Mouse (Mus musculus) forebrain, postnatal 0 days (tissue): ENCODE measurements at regions not wholly inside any gene's neighbourhood (a gene's known extent, or its start where the extent isn't known, plus 50 kb on each side); places are given as distances from the start of the nearest gene placed in this dataset.
A peak's percentile ranks its signal among the peaks of the same experiment; 100 is the strongest.

ENCODE experiments used
- ATAC-seq: fragments of 200-750 bp; cut with Nextera tagmentation; 2 replicates; pipeline ENCODE4 v1.8.0; 2017; ENCODE audit warnings: mild to moderate bottlenecking, moderate library complexity
- DNase-seq: peaks from one replicate; pipeline ENCODE4 v3.0.0-alpha.2; 2015
- H3K27ac ChIP-seq: fragments of 300-500 bp; sonication (generic); 2 replicates; pipeline ENCODE4 v1.5.1; 2014; ENCODE audit warnings: low read depth, mild to moderate bottlenecking, antibody characterized with exemption, low read length, moderate library complexity, mixed read lengths
- H3K27me3 ChIP-seq: fragments of 300-500 bp; sonication (generic); 2 replicates; pipeline ENCODE4 v1.6.1; 2014; ENCODE audit warnings: mild to moderate bottlenecking, low read length, mixed read lengths; ENCODE audit not compliant: insufficient read depth
- H3K36me3 ChIP-seq: fragments of 300-500 bp; sonication (generic); 2 replicates; pipeline ENCODE4 v1.6.1; 2014; ENCODE audit warnings: mild to moderate bottlenecking, moderate library complexity; ENCODE audit not compliant: insufficient read depth
- H3K4me1 ChIP-seq: fragments of 300-500 bp; sonication (generic); 2 replicates; pipeline ENCODE4 v1.6.1; 2014; ENCODE audit warnings: antibody characterized with exemption; ENCODE audit not compliant: insufficient read depth
- H3K4me2 ChIP-seq: fragments of 300-500 bp; sonication (generic); 2 replicates; pipeline ENCODE4 v1.6.1; 2014; ENCODE audit warnings: low read depth, mild to moderate bottlenecking, moderate library complexity
- H3K4me3 ChIP-seq: fragments of 300-500 bp; sonication (generic); 2 replicates; pipeline ENCODE4 v1.5.1; 2014; ENCODE audit warnings: low read depth, low read length, mixed read lengths
- H3K9ac ChIP-seq: fragments of 300-500 bp; sonication (generic); 2 replicates; pipeline ENCODE4 v1.6.1; 2014; ENCODE audit warnings: mild to moderate bottlenecking
- H3K9me3 ChIP-seq: fragments of 300-500 bp; sonication (generic); 2 replicates; pipeline ENCODE4 v1.6.1; 2016; ENCODE audit warnings: low read length
- CTCF ChIP-seq: sonication (generic); IDR thresholded peaks from 2 replicates; pipeline ENCODE4 v1.5.1; 2016; ENCODE audit warnings: antibody characterized with exemption, control low read depth, low read depth
- WGBS: fragments of 180-500 bp; shearing (Covaris S2); extraction: QIAGEN DNeasy Blood & Tissue Kit; methylation state at CpG from one replicate; pipeline ENCODE4 v1.1.7; 2014; 5-methylcytosine and 5-hydroxymethylcytosine counted together

DNA sequence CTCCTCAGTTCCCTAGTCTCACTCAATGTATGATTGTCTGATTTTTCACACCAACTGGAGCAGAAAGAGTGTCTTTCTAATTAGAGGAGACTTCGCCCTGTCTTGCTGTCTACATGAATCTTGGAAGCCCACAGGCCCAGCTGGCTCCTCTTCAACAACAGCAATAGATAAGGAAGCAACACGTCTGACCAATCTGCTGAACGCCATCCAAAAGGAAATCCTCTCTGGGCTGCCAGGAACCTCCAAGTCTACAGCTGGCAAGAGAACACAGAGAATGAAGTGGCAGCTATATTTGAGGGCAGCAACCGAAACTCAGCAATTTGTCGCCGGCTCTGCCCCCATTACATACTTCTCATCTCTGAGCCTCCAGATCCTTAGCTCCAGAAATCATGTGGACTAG lies 785.1 kb upstream of the A1bg start:
- no peaks in the 10 kb centered on the region for H3K4me1 ChIP-seq
- no peak for TF ChIP-seq CTCF
- H3K27ac ChIP-seq: no peak overlapping the region
- peak; percentile 57 for DNase-seq
- 50% methylated on average over 6 of the region's 6 CpGs for WGBS
- H3K9ac ChIP-seq: no peak overlapping the region
- H3K27me3 ChIP-seq: no peaks in the 10 kb centered on the region
- no peaks in the 10 kb centered on the region for H3K36me3 ChIP-seq
- ATAC-seq: peak; percentile 60
- no peak overlapping the region for H3K4me3 ChIP-seq
- no peak overlapping the region for H3K4me2 ChIP-seq
- no peaks in the 10 kb centered on the region for H3K9me3 ChIP-seq

DNA sequence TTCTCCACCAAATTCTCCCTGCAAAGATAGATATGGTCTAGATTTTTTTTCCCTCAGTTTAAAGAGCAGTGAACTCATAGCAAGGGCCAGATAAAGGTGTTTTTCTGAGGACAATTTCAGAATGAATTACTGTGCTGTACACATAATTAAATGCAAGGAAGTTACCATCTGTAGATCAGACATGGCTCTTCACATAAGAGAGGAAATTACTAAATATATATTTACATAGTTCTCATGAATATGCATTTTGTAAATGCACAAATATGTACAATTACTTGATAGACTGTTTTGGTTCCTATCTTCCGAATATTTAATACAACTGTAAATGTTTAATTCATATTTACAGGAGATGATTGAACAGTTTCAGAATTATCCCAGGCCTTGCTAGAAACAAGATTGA lies 769.9 kb upstream of the A1bg start:
- ATAC-seq: no peak
- Histone ChIP-seq H3K4me3 (no peak overlapping the region), H3K9ac (no peak overlapping the region), H3K9me3 (no peaks in the 10 kb centered on the region), H3K36me3 (no peaks in the 10 kb centered on the region), H3K27ac (no peak overlapping the region), H3K27me3 (no peaks in the 10 kb centered on the region), H3K4me2 (no peak overlapping the region), H3K4me1 (no peaks in the 10 kb centered on the region)
- 53% methylated on average over 1 of the region's 1 CpGs for WGBS
- DNase-seq: no peak
- no peak for TF ChIP-seq CTCF

DNA sequence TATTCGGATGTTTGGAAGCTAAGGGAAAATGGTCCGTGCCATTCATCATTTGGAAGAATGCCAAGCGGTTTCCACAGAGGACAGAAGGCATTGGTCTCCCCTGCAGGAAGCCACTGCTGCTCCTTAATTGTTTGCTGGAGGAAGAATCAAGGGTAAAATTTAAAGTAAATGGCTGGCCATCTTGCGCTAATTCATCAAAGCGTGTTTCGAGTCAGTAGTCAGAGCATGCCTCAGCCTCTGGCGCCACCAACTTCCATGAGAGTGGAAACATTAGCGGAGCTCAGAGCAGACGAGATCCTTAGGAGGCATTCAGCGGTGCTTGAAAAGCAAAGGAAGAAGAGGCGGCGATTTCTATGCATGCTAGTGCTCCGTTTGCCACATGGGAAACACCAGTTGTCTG lies 767.6 kb upstream of the A1bg start:
- no peaks in the 10 kb centered on the region for H3K4me1 ChIP-seq
- WGBS: 61% methylated on average over 13 of the region's 13 CpGs
- H3K9me3 ChIP-seq: no peaks in the 10 kb centered on the region
- ATAC-seq (peak; percentile 48), DNase-seq (peak; percentile 61)
- 0 out of 2 replicates have a peak overlapping the region, but pooled peaks have one; percentile 29 for H3K27ac ChIP-seq
- peak overlapping the region; percentile 5; the same call in 1 of the 2 replicates for H3K4me2 ChIP-seq
- no peak overlapping the region for H3K9ac ChIP-seq
- TF ChIP-seq CTCF: peak; percentile 12; the same call in 1 of the 2 replicates
- H3K4me3 ChIP-seq: no peak overlapping the region
- no peaks in the 10 kb centered on the region for H3K36me3 ChIP-seq
- H3K27me3 ChIP-seq: no peaks in the 10 kb centered on the region

DNA sequence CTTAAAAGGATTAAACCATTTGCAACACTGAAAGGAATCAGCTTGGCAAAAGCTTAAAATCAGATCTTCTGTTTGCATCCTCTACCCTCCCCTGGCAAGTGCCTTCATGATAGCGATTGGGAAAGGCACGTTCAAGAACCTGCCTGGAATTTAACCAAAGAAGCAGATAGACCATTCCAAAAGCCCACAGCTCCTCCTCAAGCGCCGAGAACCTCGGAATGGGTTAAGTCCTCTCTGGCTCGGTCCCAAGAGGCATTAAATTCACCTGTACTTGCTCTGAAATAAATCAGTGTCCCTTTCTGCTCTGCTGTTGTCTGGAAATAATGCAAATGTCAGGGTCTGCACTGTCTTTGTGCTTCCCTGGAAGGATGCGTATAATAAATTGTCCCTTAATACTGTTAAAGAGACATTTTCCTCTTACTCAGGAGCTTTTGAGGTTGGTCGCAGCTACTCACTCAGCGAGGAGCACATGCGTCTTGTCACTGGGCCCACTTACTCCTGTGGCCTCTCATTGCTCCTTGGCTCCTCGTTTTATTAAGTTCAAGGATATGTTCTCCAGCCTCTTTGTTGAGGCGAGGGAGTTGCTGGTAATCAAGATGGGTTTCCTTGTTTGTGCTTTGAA lies 767.1 kb upstream of the A1bg start:
- no peak for TF ChIP-seq CTCF
- 68% methylated on average over 12 of the region's 12 CpGs for WGBS
- ATAC-seq: peak; percentile 16
- H3K27ac ChIP-seq: no peak overlapping the region
- no peaks in the 10 kb centered on the region for H3K27me3 ChIP-seq
- no peaks in the 10 kb centered on the region for H3K9me3 ChIP-seq
- no peak overlapping the region for H3K4me3 ChIP-seq
- H3K4me2 ChIP-seq: no peak overlapping the region; the same call in 1 of the 2 replicates
- H3K36me3 ChIP-seq: no peaks in the 10 kb centered on the region
- H3K4me1 ChIP-seq: no peaks in the 10 kb centered on the region
- no peak overlapping the region for H3K9ac ChIP-seq
- DNase-seq: no peak

DNA sequence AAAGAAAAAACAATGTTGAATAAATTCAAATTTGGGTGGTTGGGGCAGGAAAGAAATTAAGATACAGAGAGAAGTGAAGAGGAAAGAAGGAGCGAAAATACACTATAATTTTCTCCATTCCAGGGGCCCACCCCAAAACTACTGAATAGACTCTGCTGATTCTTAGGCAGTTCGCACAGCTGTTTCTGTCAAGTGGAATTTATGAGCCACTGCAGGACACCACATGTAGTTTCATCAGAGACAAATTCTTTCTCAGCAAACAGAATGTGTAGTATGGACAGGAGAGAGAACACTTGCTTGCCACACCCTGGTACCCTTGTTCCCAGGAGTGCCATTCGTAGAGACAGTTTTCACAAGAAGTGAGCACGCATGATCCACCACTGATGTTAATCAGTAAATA lies 760.2 kb upstream of the A1bg start:
- no peak for TF ChIP-seq CTCF
- no peak overlapping the region for H3K9ac ChIP-seq
- H3K4me1 ChIP-seq: no peaks in the 10 kb centered on the region
- no peak overlapping the region for H3K27ac ChIP-seq
- H3K9me3 ChIP-seq: no peaks in the 10 kb centered on the region
- H3K4me3 ChIP-seq: no peak overlapping the region
- no peaks in the 10 kb centered on the region for H3K27me3 ChIP-seq
- no peaks in the 10 kb centered on the region for H3K36me3 ChIP-seq
- 94% methylated on average over 4 of the region's 4 CpGs for WGBS
- no peak overlapping the region for H3K4me2 ChIP-seq
- ATAC-seq (no peak), DNase-seq (no peak)

DNA sequence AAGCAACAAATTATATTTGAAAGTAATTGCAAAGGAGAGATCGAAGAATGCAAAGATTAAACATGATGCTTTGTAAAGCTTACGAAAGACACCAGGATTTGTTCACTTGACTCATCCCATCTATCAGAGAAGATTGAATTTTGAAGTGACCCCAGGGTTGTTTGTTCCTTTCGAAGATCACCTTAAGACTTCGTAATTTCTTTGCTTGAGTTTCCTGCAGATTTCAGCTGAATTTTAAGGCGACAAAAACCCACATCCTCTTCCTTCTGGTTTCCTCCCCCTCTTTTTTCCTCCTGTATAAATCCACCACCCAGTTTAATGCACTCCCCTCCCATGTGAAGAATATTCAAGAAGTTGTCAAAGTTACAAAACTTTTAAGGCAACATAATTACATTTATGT lies 747.7 kb upstream of the A1bg start:
- DNase-seq (no peak), ATAC-seq (no peak)
- no peaks in the 10 kb centered on the region for H3K4me1 ChIP-seq
- no peaks in the 10 kb centered on the region for H3K27me3 ChIP-seq
- 90% methylated on average over 5 of the region's 5 CpGs for WGBS
- no peak overlapping the region for H3K4me2 ChIP-seq
- no peak for TF ChIP-seq CTCF
- H3K27ac ChIP-seq: no peak overlapping the region
- H3K4me3 ChIP-seq: no peak overlapping the region
- H3K9me3 ChIP-seq: no peaks in the 10 kb centered on the region
- H3K36me3 ChIP-seq: no peaks in the 10 kb centered on the region
- H3K9ac ChIP-seq: no peak overlapping the region

DNA sequence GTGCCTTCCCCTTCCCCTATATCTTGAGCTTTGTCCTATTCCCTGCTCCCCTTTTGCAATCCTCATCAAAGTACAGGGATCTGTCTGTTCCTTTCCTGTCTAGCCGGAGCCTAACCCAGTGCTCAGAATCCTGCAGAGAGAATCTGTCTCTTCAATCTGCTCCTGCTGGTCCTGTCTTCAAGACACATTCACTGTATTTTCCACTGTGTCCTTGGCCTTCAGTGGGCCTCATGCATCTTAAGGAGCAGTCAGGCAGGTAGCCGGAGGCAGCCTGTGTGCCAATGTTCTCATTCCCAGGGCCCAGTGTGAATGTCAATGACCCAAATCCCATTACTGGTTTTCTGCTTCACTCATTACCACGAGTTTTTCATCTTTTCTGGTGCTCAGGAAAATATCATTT lies 737.8 kb upstream of the A1bg start:
- DNase-seq (no peak), ATAC-seq (no peak)
- Histone ChIP-seq H3K9me3 (no peaks in the 10 kb centered on the region), H3K9ac (no peak overlapping the region), H3K4me3 (no peak overlapping the region), H3K27me3 (no peaks in the 10 kb centered on the region), H3K4me1 (no peaks in the 10 kb centered on the region), H3K27ac (no peak overlapping the region), H3K4me2 (no peak overlapping the region), H3K36me3 (no peaks in the 10 kb centered on the region)
- TF ChIP-seq CTCF: no peak
- 49% methylated on average over 3 of the region's 3 CpGs for WGBS
